Mouse (Mus musculus) MEL-GATA-1-ER (cell line): ENCODE measurements around the gene Hrk.

Experiments
- DNase-seq: peaks from one replicate; pipeline ENCODE4 v3.0.0-alpha.2; 2012; ENCODE audit warnings: low read depth; ENCODE audit errors: extremely low read depth

Hrk gene

GRCm38 (mm10) chr5:118164581-118164980, at the start of gene Hrk:
Gene Hrk, plus strand, starts transcription at chr5:118164648.
- no peak for DNase-seq

- no peak for DNase-seq
Observed at GRCm38 (mm10) chr5:118118351-118118750, 46.1 kb upstream of the Hrk start.

GRCm38 (mm10) chr5:118118922-118119321, 45.5 kb upstream of the Hrk start:
- no peak for DNase-seq

- DNase-seq: no peak
Observed at GRCm38 (mm10) chr5:118120670-118121069, 43.8 kb upstream of the Hrk start.

- DNase-seq: no peak
Observed at GRCm38 (mm10) chr5:118121928-118122327, 42.5 kb upstream of the Hrk start.

- DNase-seq: no peak
Observed at GRCm38 (mm10) chr5:118123096-118123495, 41.4 kb upstream of the Hrk start.

GRCm38 (mm10) chr5:118126671-118127070, 37.8 kb upstream of the Hrk start:
- no peak for DNase-seq

GRCm38 (mm10) chr5:118128208-118128607, 36.2 kb upstream of the Hrk start:
- no peak for DNase-seq

GRCm38 (mm10) chr5:118128651-118129050, 35.8 kb upstream of the Hrk start:
- DNase-seq: no peak

- DNase-seq: no peak
Observed at GRCm38 (mm10) chr5:118136391-118136790, 28.1 kb upstream of the Hrk start.

- no peak for DNase-seq
Observed at GRCm38 (mm10) chr5:118139630-118140029, 24.8 kb upstream of the Hrk start.

GRCm38 (mm10) chr5:118142471-118142870, 22.0 kb upstream of the Hrk start:
- no peak for DNase-seq

GRCm38 (mm10) chr5:118143211-118144026, 21.0 kb upstream of the Hrk start:
- no peak for DNase-seq

GRCm38 (mm10) chr5:118144327-118144726, 20.1 kb upstream of the Hrk start:
- no peak for DNase-seq

- no peak for DNase-seq
Observed at GRCm38 (mm10) chr5:118144770-118145169, 19.7 kb upstream of the Hrk start.

- no peak for DNase-seq
Observed at GRCm38 (mm10) chr5:118145458-118145857, 19.0 kb upstream of the Hrk start.

GRCm38 (mm10) chr5:118145999-118146679, 18.3 kb upstream of the Hrk start:
- no peak for DNase-seq

- no peak for DNase-seq
Observed at GRCm38 (mm10) chr5:118147264-118147663, 17.2 kb upstream of the Hrk start.

GRCm38 (mm10) chr5:118149711-118150110, 14.7 kb upstream of the Hrk start:
- DNase-seq: no peak

- DNase-seq: peak; percentile 70
Observed at GRCm38 (mm10) chr5:118154839-118155564, 9.4 kb upstream of the Hrk start, which contains the start of gene Fbxw8. Gene Fbxw8, minus strand, starts transcription at chr5:118155464.

- DNase-seq: no peak
Observed at GRCm38 (mm10) chr5:118155565-118155947, 8.9 kb upstream of the Hrk start.

- no peak for DNase-seq
Observed at GRCm38 (mm10) chr5:118156976-118157375, 7.5 kb upstream of the Hrk start.
